Mouse (Mus musculus) liver, postnatal 0 days (tissue): Measurements from ENCODE around the gene Tmem114. TPM values are rescaled to one million over a fixed set of nuclear protein-coding genes. Genes with fewer than 3 reads are reported as not detected.

Source experiments
- ATAC-seq: fragments of 200-750 bp; cut with Nextera tagmentation; 2 replicates; pipeline ENCODE4 v1.8.0; 2017; ENCODE audit warnings: mild to moderate bottlenecking, moderate library complexity
- DNase-seq: peaks from one replicate; pipeline ENCODE4 v3.0.0-alpha.2; 2016
- H3K27ac ChIP-seq: fragments of 300-500 bp; sonication (generic); 2 replicates; pipeline ENCODE4 v1.5.1; 2014; ENCODE audit warnings: antibody characterized with exemption, moderate library complexity, mild to moderate bottlenecking, low read depth
- H3K27me3 ChIP-seq: fragments of 300-500 bp; sonication (generic); 2 replicates; pipeline ENCODE4 v1.6.1; 2014; ENCODE audit warnings: low read length, control low read depth, mixed read lengths; ENCODE audit not compliant: insufficient read depth
- H3K36me3 ChIP-seq: fragments of 300-500 bp; sonication (generic); replicated peaks from 2 replicates; pipeline ENCODE4 v1.6.1; 2014; ENCODE audit warnings: mild to moderate bottlenecking, control low read depth, low read length, moderate library complexity, mixed read lengths; ENCODE audit not compliant: insufficient read depth
- H3K4me1 ChIP-seq: fragments of 300-500 bp; sonication (generic); 2 replicates; pipeline ENCODE4 v1.6.1; 2014; ENCODE audit warnings: antibody characterized with exemption, mild to moderate bottlenecking, control low read depth; ENCODE audit not compliant: insufficient read depth
- H3K4me2 ChIP-seq: fragments of 300-500 bp; sonication (generic); 2 replicates; pipeline ENCODE4 v1.6.1; 2014; ENCODE audit warnings: low read depth, mild to moderate bottlenecking, low read length, moderate library complexity, mixed read lengths
- H3K4me3 ChIP-seq: fragments of 300-500 bp; sonication (generic); 2 replicates; pipeline ENCODE4 v1.5.1; 2014; ENCODE audit warnings: low read depth, low read length
- H3K9ac ChIP-seq: fragments of 300-500 bp; sonication (generic); replicated peaks from 2 replicates; pipeline ENCODE4 v1.6.1; 2014; ENCODE audit warnings: mild to moderate bottlenecking, moderate library complexity
- H3K9me3 ChIP-seq: fragments of 300-500 bp; sonication (generic); 2 replicates; pipeline ENCODE4 v1.6.1; 2016; ENCODE audit warnings: mild to moderate bottlenecking, control low read depth, low read length, mixed read lengths
- CTCF ChIP-seq: sonication (generic); IDR thresholded peaks from 2 replicates; pipeline ENCODE4 v1.5.1; 2016; ENCODE audit warnings: antibody characterized with exemption, low read depth
- EP300 ChIP-seq: IDR thresholded peaks from 2 replicates; pipeline ENCODE4 v1.6.1; 2016; ENCODE audit warnings: antibody characterized with exemption, low read depth, mild to moderate bottlenecking
- WGBS: fragments of 180-500 bp; shearing (Covaris S2); extraction: QIAGEN DNeasy Blood & Tissue Kit; methylation state at CpG from one replicate; pipeline ENCODE4 v1.1.7; 2014; ENCODE audit not compliant: insufficient replicate concordance; 5-methylcytosine and 5-hydroxymethylcytosine counted together
- polyA plus RNA-seq: library from polyadenylated mRNA; unstranded; fragments of >200 nt; fragmentation: Nextera tagmentation; extraction: Ambion mirVana; gene quantifications from 2 replicates; pipeline ENCODE4 v1.2.1, GENCODE M21; 2015

Tmem114 gene
- polyA plus RNA-seq = not detected in 2 replicates

DNA sequence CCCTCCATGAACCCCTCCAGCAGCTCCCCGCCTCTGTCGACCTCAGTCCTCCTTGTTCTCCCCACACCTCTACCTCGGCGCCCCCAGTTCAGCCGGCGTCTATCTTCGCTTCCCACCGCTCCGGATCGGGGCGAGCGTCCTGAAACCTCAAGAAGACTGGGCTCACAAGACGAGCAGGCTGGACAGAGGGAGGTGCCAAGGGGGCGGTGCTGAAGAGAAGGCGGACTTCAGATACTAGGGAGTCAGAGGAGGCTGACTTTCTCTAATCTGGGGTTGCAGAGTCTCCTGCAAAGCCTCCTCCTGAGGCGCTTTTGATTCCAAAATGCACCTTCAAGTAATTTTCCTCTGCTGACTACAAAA lies at the start of gene Tmem114:
Tmem114 (minus strand) TSS at position 166 of the 360 bp plus-strand sequence.
- no peaks in the 10 kb centered on the region for H3K4me1 ChIP-seq
- H3K4me3 ChIP-seq = no peak within 1 kb of the TSS
- ATAC-seq = no peak
- 2% methylated on average over 16 of the region's 16 CpGs for WGBS
- TF ChIP-seq CTCF = no peak
- no peak for TF ChIP-seq EP300
- no peak within 1 kb of the TSS for H3K27ac ChIP-seq
- no peak within 1 kb of the TSS for H3K9ac ChIP-seq
- H3K9me3 ChIP-seq = no peaks in the 10 kb centered on the region
- H3K4me2 ChIP-seq = peak within 1 kb of the TSS; percentile 40; the same call in 1 of the 2 replicates
- DNase-seq = no peak
- peaks cover 36% of the 10 kb centered on the region for H3K27me3 ChIP-seq
- H3K36me3 ChIP-seq = no peaks in the 10 kb centered on the region

DNA sequence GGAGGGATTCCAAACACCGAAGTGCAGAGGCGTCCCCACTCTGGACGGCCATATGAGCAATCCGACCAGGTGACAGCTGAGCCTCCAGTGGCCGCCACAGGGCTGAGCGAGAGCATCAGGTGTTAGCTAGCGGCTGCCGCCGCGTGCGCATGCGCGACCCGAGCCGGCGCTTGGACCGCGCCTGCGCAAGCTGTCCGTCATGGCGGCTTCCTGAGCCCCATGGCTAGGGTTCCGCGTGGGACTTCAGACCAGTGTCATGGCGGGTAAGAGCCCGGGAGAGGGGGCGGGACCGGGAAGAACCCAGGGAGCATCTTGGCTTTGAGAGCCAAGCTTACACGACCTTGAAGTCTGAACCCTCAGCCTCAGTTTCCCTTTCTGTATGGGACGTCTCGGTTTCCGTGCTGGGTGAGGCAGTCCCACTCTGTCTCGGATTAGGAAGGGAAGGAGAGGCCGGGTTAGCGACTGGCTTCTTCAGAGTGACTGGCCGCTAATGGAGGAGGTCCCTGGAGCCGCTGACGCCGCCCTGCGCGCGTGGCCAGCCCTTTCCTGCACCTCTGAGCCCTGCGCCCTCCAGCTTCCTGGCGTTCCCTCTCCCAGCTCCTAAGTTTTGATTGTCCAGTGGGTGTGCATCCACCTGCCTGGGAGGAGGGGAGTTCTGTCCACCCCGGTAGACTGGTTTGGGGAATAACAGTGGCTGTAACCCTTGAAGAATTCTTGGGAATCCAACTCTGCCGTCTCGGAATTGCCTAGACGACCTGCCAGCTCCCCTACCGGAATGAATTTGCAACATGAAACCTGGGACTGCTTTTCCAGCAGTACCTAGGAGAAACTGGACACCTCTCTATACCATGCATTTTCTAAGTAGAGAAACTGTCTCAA lies 45.9 kb upstream of the Tmem114 start, which contains the start of gene Mettl22:
Mettl22 (plus strand) TSS at position 186 of the 879 bp plus-strand sequence.
- H3K27ac ChIP-seq = peak within 1 kb of the TSS; percentile 75
- WGBS = under 1% methylated on average over 45 of the region's 48 CpGs
- peak; percentile 91 for DNase-seq
- peaks cover 7% of the 10 kb centered on the region; the same call in 1 of the 2 replicates for H3K4me1 ChIP-seq
- peak within 1 kb of the TSS; percentile 61 for H3K4me3 ChIP-seq
- peak; percentile 99 for ATAC-seq
- H3K9me3 ChIP-seq = no peaks in the 10 kb centered on the region
- peak within 1 kb of the TSS; percentile 67 for H3K9ac ChIP-seq
- 0 out of 2 replicates have a peak, but pooled peaks cover 2% of the 10 kb centered on the region for H3K27me3 ChIP-seq
- no peaks in the 10 kb centered on the region for H3K36me3 ChIP-seq
- H3K4me2 ChIP-seq = peak within 1 kb of the TSS; percentile 96
- TF ChIP-seq CTCF (peak; percentile 20; the same call in 1 of the 2 replicates), EP300 (no peak)

- peak overlapping the region; percentile 61; the same call in 1 of the 2 replicates for H3K4me3 ChIP-seq
- H3K9me3 ChIP-seq = no peaks in the 10 kb centered on the region
- peaks cover 7% of the 10 kb centered on the region; the same call in 1 of the 2 replicates for H3K4me1 ChIP-seq
- TF ChIP-seq EP300 (no peak), CTCF (no peak)
- WGBS = 86% methylated on average over 2 of the region's 2 CpGs
- H3K36me3 ChIP-seq = no peaks in the 10 kb centered on the region
- H3K9ac ChIP-seq = peak overlapping the region; percentile 67; the same call in 1 of the 2 replicates
- H3K27ac ChIP-seq = no peak overlapping the region
- H3K27me3 ChIP-seq = 0 out of 2 replicates have a peak, but pooled peaks cover 2% of the 10 kb centered on the region
- H3K4me2 ChIP-seq = peak overlapping the region; percentile 96
- ATAC-seq (peak; percentile 26), DNase-seq (no peak)
Observed at GRCm38 (mm10) chr16:8470132-8470531, 45.2 kb upstream of the Tmem114 start.

DNA sequence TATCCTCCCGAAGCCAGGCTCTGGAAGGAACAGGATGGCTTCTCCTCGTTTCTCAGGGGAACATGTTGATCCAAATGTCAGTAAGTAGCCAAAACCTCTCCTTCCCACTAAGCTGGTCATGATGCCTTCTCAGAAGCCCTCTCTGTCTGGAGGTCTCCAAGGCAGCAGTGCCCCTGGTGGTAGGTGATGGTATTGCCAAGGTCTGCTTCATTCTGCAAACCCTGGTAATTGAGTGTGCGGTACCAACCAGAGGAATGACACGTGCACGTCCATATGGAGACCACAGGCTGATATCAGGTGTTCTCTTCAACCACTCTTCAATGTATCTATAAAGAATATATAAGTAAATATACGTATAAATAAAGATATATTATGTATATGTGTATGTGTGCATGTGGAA lies 34.2 kb upstream of the Tmem114 start:
- no peak overlapping the region for H3K4me3 ChIP-seq
- 19% methylated on average over 6 of the region's 6 CpGs for WGBS
- H3K27ac ChIP-seq = no peak overlapping the region
- DNase-seq = peak; percentile 83
- no peaks in the 10 kb centered on the region for H3K4me1 ChIP-seq
- no peaks in the 10 kb centered on the region for H3K9me3 ChIP-seq
- H3K9ac ChIP-seq = no peak overlapping the region
- H3K36me3 ChIP-seq = no peaks in the 10 kb centered on the region
- TF ChIP-seq EP300 = no peak
- peak; percentile 95 for TF ChIP-seq CTCF
- 0 out of 2 replicates have a peak, but pooled peaks cover 3% of the 10 kb centered on the region for H3K27me3 ChIP-seq
- ATAC-seq = no peak; the same call in 1 of the 2 replicates
- no peak overlapping the region for H3K4me2 ChIP-seq

DNA sequence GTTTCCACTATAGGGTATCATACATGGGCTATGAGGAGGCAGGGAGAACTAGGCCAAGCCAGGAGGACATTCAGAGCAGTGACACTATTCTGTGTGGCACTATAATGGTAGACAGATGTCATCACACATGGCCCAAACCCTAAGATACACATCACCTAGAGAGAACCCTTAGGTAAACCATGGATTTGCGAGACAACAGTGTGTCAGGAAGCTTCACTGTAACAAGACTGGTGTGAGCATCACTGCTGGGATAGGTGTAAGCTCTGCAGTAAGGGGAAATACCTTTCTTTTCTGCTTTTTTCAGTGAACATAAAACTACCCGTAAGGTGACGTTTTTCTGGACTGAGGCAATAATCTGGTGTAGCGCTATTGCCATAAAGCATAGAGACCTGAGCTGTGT lies 33.5 kb upstream of the Tmem114 start:
- no peak overlapping the region for H3K27ac ChIP-seq
- DNase-seq (no peak), ATAC-seq (no peak)
- no peaks in the 10 kb centered on the region for H3K4me1 ChIP-seq
- TF ChIP-seq EP300 (no peak), CTCF (no peak)
- H3K4me3 ChIP-seq = no peak overlapping the region
- H3K9ac ChIP-seq = no peak overlapping the region
- 0 out of 2 replicates have a peak, but pooled peaks cover 3% of the 10 kb centered on the region for H3K27me3 ChIP-seq
- no peaks in the 10 kb centered on the region for H3K9me3 ChIP-seq
- H3K4me2 ChIP-seq = no peak overlapping the region
- H3K36me3 ChIP-seq = no peaks in the 10 kb centered on the region
- WGBS = 78% methylated on average over 4 of the region's 4 CpGs

- ATAC-seq (no peak), DNase-seq (no peak)
- H3K4me3 ChIP-seq = no peak overlapping the region
- 0 out of 2 replicates have a peak, but pooled peaks cover 3% of the 10 kb centered on the region for H3K27me3 ChIP-seq
- no peak overlapping the region for H3K27ac ChIP-seq
- 17% methylated on average over 2 of the region's 2 CpGs for WGBS
- no peaks in the 10 kb centered on the region for H3K36me3 ChIP-seq
- H3K9ac ChIP-seq = no peak overlapping the region
- no peak overlapping the region for H3K4me2 ChIP-seq
- H3K9me3 ChIP-seq = no peaks in the 10 kb centered on the region
- TF ChIP-seq EP300 = no peak
- no peak for TF ChIP-seq CTCF
- H3K4me1 ChIP-seq = no peaks in the 10 kb centered on the region
Observed at GRCm38 (mm10) chr16:8455221-8455620, 30.3 kb upstream of the Tmem114 start.
